Mouse (Mus musculus) limb, embryonic 12.5 days (tissue): ENCODE results near the gene C4b. TPM values are rescaled to one million over a fixed set of nuclear protein-coding genes. Genes with fewer than 3 reads are reported as not detected.
"Not testable (repeated sequence)": the region's sequence is repeated elsewhere in the genome, so short reads cannot be mapped to it uniquely, and the experiment has no call there.

Experiments used
- ATAC-seq: fragments of 200-750 bp; cut with Nextera tagmentation; 2 replicates; pipeline ENCODE4 v1.8.0; 2017; ENCODE audit warnings: low read depth, moderate TSS enrichment; ENCODE audit not compliant: insufficient number of reproducible peaks, insufficient read depth, low FRiP score, low TSS enrichment
- H3K27ac ChIP-seq: fragments of 300-500 bp; sonication (generic); 2 replicates; pipeline ENCODE4 v1.5.1; 2016; ENCODE audit warnings: mild to moderate bottlenecking, moderate library complexity
- H3K27me3 ChIP-seq: fragments of 300-500 bp; sonication (generic); 2 replicates; pipeline ENCODE4 v1.6.1; 2016; ENCODE audit warnings: mild to moderate bottlenecking, moderate library complexity
- H3K36me3 ChIP-seq: fragments of 300-500 bp; sonication (generic); 2 replicates; pipeline ENCODE4 v1.6.1; 2016; ENCODE audit warnings: mild to moderate bottlenecking, moderate library complexity
- H3K4me1 ChIP-seq: fragments of 300-500 bp; sonication (generic); replicated peaks from 2 replicates; pipeline ENCODE4 v1.6.1; 2016
- H3K4me2 ChIP-seq: fragments of 300-500 bp; sonication (generic); 2 replicates; pipeline ENCODE4 v1.6.1; 2016; ENCODE audit warnings: mild to moderate bottlenecking, moderate library complexity
- H3K4me3 ChIP-seq: fragments of 300-500 bp; sonication (generic); replicated peaks from 2 replicates; pipeline ENCODE4 v1.5.1; 2016; ENCODE audit warnings: mild to moderate bottlenecking
- H3K9ac ChIP-seq: fragments of 300-500 bp; sonication (generic); replicated peaks from 2 replicates; pipeline ENCODE4 v1.6.1; 2016; ENCODE audit warnings: mild to moderate bottlenecking, moderate library complexity
- H3K9me3 ChIP-seq: fragments of 300-500 bp; sonication (generic); 2 replicates; pipeline ENCODE4 v1.6.1; 2016; ENCODE audit warnings: mild to moderate bottlenecking, moderate library complexity
- WGBS: fragments of 180-500 bp; shearing (Covaris S2); methylation state at CpG from one replicate; pipeline ENCODE4 v1.1.7; 2016; 5-methylcytosine and 5-hydroxymethylcytosine counted together
- polyA plus RNA-seq: library from polyadenylated mRNA; unstranded; fragments of >200 nt; fragmentation: Nextera tagmentation; extraction: Ambion mirVana; gene quantifications from 2 replicates; pipeline ENCODE4 v1.2.1, GENCODE M21; 2016

The C4b gene
- polyA plus RNA-seq = not detected in 2 replicates

DNA sequence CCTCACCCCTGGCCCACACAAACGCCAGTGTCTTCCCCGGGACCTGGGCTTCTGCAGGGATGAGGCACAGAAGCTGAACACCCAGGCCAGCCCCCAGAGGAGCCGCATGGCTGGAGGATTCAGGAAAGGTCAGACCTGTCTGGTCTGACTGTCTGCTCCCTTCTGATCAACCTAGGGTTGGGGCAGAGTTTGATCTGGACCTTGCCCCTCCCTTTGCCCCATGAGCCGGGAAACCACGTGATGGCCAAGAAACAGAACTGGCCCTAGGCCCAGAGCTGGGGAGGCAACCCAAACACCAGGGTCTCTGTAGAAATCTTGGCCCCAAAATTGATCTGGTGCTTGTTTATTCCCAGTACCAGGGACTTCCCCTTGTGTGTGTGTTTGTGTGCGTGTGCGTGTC is at the start of gene C4b:
Gene C4b (minus strand): TSS at position 164 of the 400 bp plus-strand sequence.
- peaks cover 6% of the 10 kb centered on the region for H3K9me3 ChIP-seq
- H3K4me3 ChIP-seq = no peak within 1 kb of the TSS
- WGBS = 83% methylated on average over 7 of the region's 7 CpGs
- H3K4me2 ChIP-seq = no peak within 1 kb of the TSS
- no peaks in the 10 kb centered on the region for H3K4me1 ChIP-seq
- ATAC-seq = no peak
- H3K9ac ChIP-seq = no peak within 1 kb of the TSS
- no peak within 1 kb of the TSS for H3K27ac ChIP-seq
- peaks cover under 1% of the 10 kb centered on the region; the same call in 1 of the 2 replicates for H3K27me3 ChIP-seq
- H3K36me3 ChIP-seq = no peaks in the 10 kb centered on the region

DNA sequence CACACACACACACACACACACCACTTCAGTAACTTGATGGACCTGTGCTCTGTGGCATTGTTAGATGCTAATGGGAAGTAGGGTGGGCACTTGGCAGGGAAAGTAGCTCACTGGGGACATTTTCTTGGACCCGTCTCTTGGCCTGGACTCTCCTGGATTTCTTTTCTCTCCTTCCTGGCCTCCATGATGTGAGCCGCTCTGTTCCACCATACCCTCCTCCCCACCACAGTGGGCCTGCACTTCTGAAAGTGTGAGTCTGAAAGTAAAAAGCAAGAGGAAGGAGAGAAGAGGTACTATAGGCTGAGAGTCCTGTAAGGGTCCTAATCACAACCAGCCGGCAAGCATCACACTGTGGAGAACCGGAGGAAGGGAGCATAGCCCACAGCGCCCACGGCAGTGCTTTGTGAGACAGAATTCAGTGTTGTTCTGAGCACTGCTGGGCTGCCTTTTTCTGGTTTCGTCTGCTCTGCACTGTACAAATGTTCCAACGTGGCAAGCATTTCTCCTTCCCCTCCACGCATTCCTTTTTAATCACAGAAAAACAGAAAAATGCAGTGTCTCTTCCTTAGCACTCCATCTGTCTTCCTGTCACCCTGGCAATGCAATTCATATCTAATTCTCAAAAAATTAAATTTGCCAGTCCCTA is 34.1 kb upstream of the C4b start:
- H3K27me3 ChIP-seq = no peaks in the 10 kb centered on the region
- H3K9me3 ChIP-seq = peaks cover 20% of the 10 kb centered on the region
- H3K4me2 ChIP-seq = no peak overlapping the region
- H3K36me3 ChIP-seq = no peaks in the 10 kb centered on the region
- 76% methylated on average over 9 of the region's 9 CpGs for WGBS
- no peak overlapping the region for H3K27ac ChIP-seq
- H3K9ac ChIP-seq = no peak overlapping the region
- no peaks in the 10 kb centered on the region for H3K4me1 ChIP-seq
- ATAC-seq = no peak
- no peak overlapping the region for H3K4me3 ChIP-seq

DNA sequence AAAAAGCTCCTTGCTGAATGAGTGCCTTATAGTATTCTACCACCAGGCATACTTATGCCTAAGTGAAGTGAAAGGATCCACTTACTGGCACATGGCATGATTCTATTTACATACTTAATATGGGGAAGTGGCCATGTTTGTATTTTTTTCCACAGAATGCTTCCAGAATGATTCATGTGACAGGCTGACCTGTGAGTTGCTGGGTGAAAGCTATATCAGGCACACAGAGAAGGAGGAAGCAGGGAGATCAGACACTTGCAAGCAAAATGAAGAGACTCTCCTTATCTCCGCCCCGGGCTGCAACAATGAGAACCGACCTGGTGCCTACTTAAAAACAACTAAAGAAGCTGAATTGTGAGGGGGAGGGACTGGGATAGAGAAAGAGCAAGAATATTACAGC is 17.8 kb upstream of the C4b start:
- no peak overlapping the region for H3K9ac ChIP-seq
- ATAC-seq = no peak
- no peaks in the 10 kb centered on the region for H3K9me3 ChIP-seq
- no peaks in the 10 kb centered on the region for H3K36me3 ChIP-seq
- 85% methylated on average over 3 of the region's 3 CpGs for WGBS
- no peak overlapping the region for H3K27ac ChIP-seq
- no peak overlapping the region for H3K4me3 ChIP-seq
- H3K4me2 ChIP-seq = no peak overlapping the region
- no peaks in the 10 kb centered on the region for H3K4me1 ChIP-seq
- H3K27me3 ChIP-seq = no peaks in the 10 kb centered on the region

DNA sequence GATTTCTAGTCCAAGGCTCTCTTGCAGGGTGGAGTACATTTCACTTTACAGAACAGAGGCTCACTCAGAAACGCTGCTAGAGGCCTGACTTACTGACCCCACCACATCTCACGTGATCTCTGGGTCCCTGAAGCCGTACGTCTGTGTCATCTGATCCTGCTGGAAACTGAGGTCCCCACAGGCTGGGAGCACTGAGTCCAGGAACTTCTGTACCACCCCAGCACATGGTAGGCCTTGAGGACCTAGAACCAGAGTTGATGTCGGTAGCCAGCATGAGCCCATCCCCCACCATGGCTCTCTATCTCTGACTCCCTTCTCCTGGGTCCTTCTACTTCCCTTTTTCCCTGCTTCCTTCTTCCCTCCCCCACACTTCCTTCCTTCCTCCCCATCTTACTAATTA is 2.8 kb upstream of the C4b start:
- ATAC-seq = no peak
- Histone ChIP-seq H3K27ac (no peak overlapping the region), H3K4me3 (no peak overlapping the region), H3K36me3 (no peaks in the 10 kb centered on the region), H3K4me2 (no peak overlapping the region), H3K27me3 (no peaks in the 10 kb centered on the region), H3K9ac (no peak overlapping the region), H3K4me1 (no peaks in the 10 kb centered on the region), H3K9me3 (peaks cover 15% of the 10 kb centered on the region)
- WGBS = 72% methylated on average over 5 of the region's 5 CpGs

DNA sequence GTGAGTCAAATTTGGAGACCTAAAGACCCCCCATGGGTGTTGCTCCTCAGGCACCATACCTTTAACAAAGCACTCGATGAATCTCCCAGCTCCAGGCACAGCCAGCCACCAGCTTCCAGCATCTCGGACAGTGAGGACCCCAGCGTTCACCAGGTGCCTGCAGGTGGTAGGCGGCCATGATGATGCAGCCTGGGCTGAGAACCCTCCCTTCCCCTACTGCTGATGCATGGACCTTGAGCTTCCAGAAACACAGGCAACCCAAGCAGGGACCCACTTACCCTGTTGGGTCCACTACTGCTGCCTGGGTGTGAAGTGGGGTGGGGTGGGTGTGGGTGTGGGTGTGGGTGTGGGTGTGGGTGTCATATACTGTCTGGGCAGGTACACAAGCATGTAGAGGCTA is 1.5 kb upstream of the C4b start:
- H3K4me1 ChIP-seq, H3K36me3 ChIP-seq, H3K27ac ChIP-seq, H3K4me3 ChIP-seq, H3K4me2 ChIP-seq, H3K9ac ChIP-seq, H3K27me3 ChIP-seq, ATAC-seq: not testable (repeated sequence)
- peaks cover 15% of the 10 kb centered on the region for H3K9me3 ChIP-seq
- 84% methylated on average over 4 of the region's 4 CpGs for WGBS

DNA sequence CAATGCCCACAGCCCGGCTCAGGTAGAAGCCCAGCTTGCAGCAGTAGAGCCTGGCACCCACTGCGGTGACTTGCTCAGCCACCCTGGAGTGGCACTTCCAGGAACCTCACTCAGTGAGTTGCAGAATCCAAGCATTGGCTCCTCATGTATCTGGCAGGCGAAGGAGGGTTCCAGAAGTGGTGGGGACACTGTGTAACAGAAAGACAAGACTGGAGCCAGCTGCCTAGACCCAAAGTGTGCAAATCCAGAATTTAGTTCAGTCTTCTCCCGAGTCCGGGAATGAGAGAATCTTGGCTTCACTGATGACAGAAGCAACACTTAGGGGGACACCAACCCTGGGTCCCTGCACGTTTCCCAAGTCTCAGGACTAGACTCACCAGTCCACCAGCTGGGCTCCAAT is 929 bp upstream of the C4b start:
- H3K36me3 ChIP-seq, H3K4me1 ChIP-seq, H3K9ac ChIP-seq, H3K27me3 ChIP-seq, H3K4me2 ChIP-seq, H3K27ac ChIP-seq, H3K4me3 ChIP-seq, ATAC-seq: not testable (repeated sequence)
- 92% methylated on average over 6 of the region's 6 CpGs for WGBS
- H3K9me3 ChIP-seq = peaks cover 14% of the 10 kb centered on the region

DNA sequence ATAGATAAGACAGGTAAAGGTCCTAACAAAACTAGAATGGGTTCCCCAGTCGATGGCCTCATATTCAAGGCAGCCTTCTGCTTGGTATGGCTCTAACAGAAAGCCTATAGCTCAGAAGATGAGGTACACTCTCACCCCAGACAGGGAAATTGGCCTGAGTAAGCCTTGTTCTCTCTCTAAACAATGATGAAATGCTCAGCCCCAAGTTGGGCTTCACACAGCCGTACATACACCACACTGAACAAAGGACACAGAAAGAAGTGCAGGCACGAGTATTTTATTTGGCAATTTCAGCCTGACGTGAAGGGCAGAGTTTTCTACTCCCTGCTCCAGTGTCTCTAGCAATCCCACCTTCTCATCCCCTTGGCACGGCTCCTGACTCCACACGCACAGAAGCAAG is 524 bp upstream of the C4b start:
- Histone ChIP-seq H3K9ac (no peak overlapping the region), H3K27me3 (no peaks in the 10 kb centered on the region; the same call in 1 of the 2 replicates), H3K4me3 (no peak overlapping the region), H3K4me1 (no peaks in the 10 kb centered on the region), H3K4me2 (no peak overlapping the region), H3K27ac (no peak overlapping the region), H3K36me3 (no peaks in the 10 kb centered on the region), H3K9me3 (peaks cover 11% of the 10 kb centered on the region)
- ATAC-seq = no peak
- WGBS = 86% methylated on average over 6 of the region's 6 CpGs

DNA sequence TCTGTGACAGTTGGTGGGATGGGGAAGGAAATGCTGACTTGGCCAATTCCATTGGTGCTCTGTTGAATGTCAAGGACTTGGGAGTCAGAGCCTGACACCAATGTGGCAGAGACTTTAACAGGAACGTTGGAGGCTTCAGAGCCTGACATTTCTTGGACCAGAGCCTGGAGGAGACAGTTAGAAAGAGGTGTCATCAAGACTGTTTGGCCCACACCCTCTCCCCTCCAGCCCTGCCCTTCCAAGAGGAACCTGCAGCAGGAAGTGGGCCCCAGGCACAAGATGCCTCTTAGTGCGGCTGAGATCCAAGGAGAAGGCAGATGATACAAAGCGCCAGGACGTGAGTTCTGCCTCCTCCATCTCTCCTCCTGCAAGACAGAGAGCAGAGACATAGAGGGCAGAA is 3.4 kb downstream of the C4b start:
- no peak overlapping the region for H3K4me2 ChIP-seq
- H3K4me3 ChIP-seq = no peak overlapping the region
- no peaks in the 10 kb centered on the region for H3K9me3 ChIP-seq
- WGBS = 71% methylated on average over 4 of the region's 4 CpGs
- no peaks in the 10 kb centered on the region for H3K36me3 ChIP-seq
- no peak overlapping the region for H3K9ac ChIP-seq
- H3K27me3 ChIP-seq = peaks cover 11% of the 10 kb centered on the region
- ATAC-seq = no peak
- H3K27ac ChIP-seq = no peak overlapping the region
- no peaks in the 10 kb centered on the region for H3K4me1 ChIP-seq

DNA sequence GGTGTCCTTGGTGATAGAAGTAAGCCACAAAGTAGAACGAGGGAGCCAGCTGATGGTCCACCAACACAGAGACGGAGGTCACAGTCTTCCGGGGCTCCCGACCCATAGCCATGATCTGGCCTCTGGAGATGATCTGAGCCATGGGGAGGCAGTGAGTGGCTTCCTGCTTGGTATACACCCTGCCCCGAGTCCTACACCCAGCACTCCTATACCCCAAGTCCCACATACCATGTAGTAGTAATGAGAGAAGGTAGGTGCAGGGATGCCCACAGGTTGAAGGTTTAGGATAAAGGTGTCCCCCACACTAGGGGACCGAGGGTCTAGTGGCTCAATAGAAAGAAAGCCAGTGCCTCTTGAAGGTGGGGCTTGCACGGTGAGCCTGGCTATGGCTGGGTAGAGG is 4.0 kb downstream of the C4b start:
- H3K4me2 ChIP-seq, H3K36me3 ChIP-seq, H3K9me3 ChIP-seq, H3K4me3 ChIP-seq, ATAC-seq, H3K9ac ChIP-seq, H3K4me1 ChIP-seq, H3K27ac ChIP-seq: not testable (repeated sequence)
- peaks cover 11% of the 10 kb centered on the region for H3K27me3 ChIP-seq
- whole genome bisulfite sequencing = 88% methylated on average over 7 of the region's 7 CpGs

DNA sequence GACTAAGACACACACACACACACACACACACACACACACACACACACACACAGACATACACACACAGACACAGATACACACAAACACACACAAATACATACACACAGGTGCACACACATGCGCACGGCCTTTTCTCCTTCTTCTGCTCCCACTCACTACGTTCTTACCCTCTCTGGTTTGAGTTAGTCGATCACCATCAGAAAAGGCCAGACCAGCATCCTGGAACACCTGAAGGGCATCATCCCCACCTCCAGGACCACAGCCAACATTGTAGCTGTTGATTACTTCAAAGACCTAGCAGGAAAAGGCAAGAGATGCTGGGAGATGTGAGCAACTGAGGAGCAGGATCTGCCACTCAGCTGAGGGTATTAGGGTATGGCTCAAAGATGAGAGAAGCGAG is 6.2 kb downstream of the C4b start:
- WGBS = 89% methylated on average over 5 of the region's 5 CpGs
- ATAC-seq, H3K9me3 ChIP-seq, H3K36me3 ChIP-seq, H3K4me1 ChIP-seq, H3K4me3 ChIP-seq, H3K4me2 ChIP-seq, H3K27ac ChIP-seq, H3K9ac ChIP-seq: not testable (repeated sequence)
- H3K27me3 ChIP-seq = peaks cover 11% of the 10 kb centered on the region

DNA sequence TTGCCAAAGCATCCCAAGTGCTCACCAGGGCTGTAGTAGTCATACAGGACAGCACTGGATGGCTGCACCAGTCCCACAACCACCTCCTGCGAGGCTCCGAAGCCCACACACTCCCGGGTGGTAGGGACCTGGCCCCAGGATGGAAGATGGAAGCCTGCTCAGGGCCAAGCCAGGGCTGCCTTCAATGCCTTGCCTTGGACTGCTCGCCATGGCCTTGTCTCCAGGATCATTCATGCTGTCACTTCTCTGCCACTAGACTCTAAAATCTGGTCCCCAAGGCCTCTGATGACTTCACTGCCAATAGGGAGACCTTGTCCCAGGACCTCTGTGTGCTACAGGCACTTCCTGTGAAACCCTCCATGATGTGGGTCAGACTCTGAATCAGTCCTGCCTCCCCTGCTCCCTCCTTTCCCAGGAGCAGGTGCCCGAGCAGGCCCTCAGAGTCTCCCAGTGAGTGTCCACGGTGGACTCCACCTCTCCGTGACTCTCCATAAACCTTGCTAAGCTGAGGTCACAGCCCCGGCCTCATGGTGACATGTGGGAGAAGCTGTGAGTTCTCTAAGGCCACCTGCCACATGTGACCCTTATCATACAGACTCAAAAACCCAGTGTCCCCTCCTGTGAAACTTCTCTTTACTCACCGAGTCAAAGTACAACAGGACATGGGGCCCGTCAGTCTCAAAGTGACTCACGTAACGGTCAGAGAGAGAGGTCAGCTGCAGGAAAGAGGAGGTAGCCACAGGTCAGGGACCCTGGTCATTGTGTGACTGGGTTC is 13.7 kb downstream of the C4b start:
- H3K9ac ChIP-seq, H3K4me1 ChIP-seq, ATAC-seq, H3K9me3 ChIP-seq, H3K4me2 ChIP-seq, H3K27ac ChIP-seq, H3K36me3 ChIP-seq, H3K27me3 ChIP-seq, H3K4me3 ChIP-seq: not testable (repeated sequence)
- 84% methylated on average over 12 of the region's 12 CpGs for WGBS

DNA sequence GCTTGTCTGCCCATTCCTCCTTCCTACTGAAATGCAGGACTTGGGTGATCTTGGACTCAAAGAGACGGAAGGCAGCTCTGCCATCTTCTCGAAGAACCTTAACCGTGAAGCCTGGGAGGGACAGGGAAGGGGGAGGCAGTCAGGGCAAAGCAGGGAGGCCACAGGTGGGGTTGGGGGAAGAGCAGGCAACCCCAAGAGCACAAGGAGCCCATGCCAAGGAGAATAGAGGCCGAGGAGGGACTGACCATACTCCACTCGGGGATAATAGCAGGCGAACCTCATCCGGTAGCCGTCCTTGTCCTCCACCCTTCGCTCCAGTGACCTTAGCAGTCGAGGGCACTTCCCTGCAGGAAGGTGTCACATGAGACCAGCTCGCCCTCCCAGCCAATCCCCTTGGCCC is 14.5 kb downstream of the C4b start:
- not testable (repeated sequence) for ATAC-seq, H3K9me3 ChIP-seq, H3K4me3 ChIP-seq, H3K4me2 ChIP-seq, H3K27ac ChIP-seq, H3K4me1 ChIP-seq, H3K27me3 ChIP-seq, H3K36me3 ChIP-seq, H3K9ac ChIP-seq
- WGBS = 79% methylated on average over 11 of the region's 11 CpGs
